Mouse (Mus musculus) urinary bladder, postnatal 36 days (tissue): ENCODE measurements around the gene Slc44a3.
A peak's percentile ranks its signal among the peaks of the same experiment; 100 is the strongest.

Experiments
- DNase-seq, 2 experiments: peaks; one replicate each; pipeline ENCODE4 v3.0.0; 2022; ENCODE audit warnings: low spot score in 2 of 2, mixed read lengths in 1 of 2

Gene Slc44a3

GRCm38 (mm10) chr3:121500734-121501133, 31.5 kb downstream of the Slc44a3 start:
- DNase-seq, result no peak

DNA sequence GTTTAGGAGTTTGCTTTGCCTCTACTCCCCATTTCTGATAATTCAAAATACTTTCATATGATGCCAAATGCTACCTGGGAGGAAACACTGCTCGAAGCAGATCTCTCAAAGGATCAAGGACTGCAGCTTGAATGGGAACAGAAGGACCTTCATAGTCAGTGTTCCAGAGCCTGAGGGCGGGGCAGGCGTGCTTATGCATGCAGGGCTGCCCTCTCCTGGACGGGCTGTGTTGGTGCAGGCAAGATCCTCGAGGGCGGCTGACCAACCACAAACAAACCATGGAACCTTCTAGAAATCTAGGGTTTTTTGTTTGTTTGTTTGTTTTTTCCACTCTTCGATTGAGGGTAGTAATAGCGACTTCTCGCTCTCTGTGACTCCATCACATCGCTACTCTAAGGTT, 32.0 kb downstream of the Slc44a3 start:
- DNase-seq, result peak; percentile 71 to 79

DNA sequence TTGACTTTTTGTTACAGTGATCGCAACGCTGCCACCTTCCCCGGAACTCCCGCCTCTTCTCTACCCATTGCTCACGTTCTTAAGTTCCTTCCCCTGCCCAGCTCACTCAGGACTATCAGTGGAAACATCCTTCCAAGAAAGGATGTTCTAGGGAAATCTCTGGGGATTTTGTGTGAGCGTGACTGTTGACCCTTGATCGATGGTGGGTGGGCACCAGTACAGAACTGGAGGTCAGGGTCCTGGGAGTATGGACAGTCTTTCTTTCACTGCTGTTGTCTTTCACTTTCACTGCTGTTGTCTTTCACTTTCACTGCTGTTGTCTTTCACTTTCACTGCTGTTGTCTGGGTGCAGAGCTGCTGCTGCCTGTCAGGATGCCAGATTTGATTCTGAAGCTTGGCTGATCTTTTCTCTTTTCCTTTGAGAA, 38.2 kb downstream of the Slc44a3 start:
- DNase-seq, result no peak

- no peak for DNase-seq
Measured at GRCm38 (mm10) chr3:121492026-121492425, 40.2 kb downstream of the Slc44a3 start.

GRCm38 (mm10) chr3:121490941-121491340, 41.3 kb downstream of the Slc44a3 start:
- no peak for DNase-seq

GRCm38 (mm10) chr3:121489462-121490118, 42.6 kb downstream of the Slc44a3 start:
- DNase-seq, result no peak

DNA sequence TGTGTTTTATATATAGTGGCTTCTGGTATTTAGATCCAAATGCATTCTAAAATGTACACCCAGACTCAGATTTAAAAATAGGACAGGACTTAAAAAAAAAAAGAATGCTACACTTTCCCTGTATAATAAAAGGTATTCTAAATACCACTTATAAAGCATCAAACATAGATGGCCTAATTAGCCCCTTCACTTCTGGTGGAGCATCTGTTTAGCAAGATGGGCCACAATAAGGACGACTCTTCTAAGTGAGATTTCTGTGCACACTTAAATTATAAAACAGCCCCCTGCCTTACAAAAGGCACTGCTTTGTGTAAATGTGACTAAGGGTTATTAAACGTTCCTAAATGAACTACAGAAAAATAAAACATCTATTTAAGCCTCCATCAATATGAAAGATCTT, 47.0 kb downstream of the Slc44a3 start:
- no peak for DNase-seq

GRCm38 (mm10) chr3:121483266-121484161, 48.7 kb downstream of the Slc44a3 start:
- DNase-seq, result no peak

GRCm38 (mm10) chr3:121481564-121481963, 50.6 kb downstream of the Slc44a3 start:
- DNase-seq, result no peak

DNA sequence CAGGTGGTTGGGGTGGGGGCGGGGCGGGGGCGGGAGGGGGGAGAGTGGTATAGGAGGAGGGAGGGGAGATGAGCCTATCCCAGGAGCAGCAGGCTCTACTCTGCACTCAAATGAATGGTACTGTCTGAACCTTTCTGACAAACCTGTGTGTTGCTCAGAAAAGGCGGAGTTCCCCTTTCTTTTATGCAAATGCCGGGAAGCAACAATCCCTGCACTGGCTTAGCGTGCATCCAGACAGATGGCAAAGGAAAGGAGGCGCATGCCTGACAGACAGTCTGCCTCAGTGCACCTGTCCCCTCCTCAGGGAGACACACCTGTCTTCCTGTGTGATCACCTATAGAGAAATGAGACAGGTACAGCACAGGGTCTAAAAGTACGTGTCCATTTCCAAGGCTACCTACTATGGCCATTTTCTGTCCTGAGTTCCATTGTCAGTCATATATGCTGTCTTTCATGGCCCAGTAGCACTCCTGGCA, 51.2 kb downstream of the Slc44a3 start:
- no peak for DNase-seq

- DNase-seq, result no peak
Measured at GRCm38 (mm10) chr3:121480030-121480960, 51.9 kb downstream of the Slc44a3 start.

GRCm38 (mm10) chr3:121474738-121475137, 57.5 kb downstream of the Slc44a3 start:
- no peak for DNase-seq

- DNase-seq, result no peak
Measured at GRCm38 (mm10) chr3:121471703-121472102, 60.5 kb downstream of the Slc44a3 start.

DNA sequence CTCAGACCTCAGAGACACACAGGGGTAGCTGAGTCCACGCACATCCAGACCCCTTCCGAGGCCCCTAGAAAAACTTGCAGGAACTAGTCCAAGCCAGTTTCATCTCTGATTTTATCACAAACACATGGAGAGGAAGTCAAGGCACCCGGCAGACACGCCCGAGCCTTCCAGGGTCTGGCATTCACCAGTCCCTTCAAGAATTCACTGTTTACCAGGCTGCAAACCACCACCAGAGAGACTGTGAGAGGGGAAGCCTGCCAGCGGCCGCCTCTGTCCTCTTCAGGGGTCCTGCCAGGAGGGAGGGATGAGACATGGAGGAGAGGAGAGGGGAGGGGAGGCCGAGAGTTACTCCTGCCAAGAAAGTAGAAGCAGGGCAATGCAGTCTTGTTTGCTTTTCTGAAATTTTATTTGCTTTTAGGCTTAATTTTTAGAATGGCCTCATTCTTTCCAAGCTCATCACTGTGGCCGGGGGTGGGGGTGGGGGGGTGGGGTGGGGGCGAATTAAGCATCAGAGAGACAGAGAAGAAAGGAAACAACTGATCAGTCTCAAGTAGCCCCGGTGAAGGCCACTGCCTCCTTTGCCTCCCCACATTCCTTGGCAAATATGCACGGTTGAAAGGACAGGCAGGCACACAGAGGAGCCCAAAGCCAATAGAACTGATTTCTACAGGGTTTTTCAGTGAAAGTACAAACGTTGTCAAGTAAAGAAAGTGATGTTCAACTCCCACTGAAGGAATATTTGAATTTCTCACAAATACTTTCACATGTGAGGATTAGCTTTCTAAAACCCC, 62.8 kb downstream of the Slc44a3 start:
- peak; percentile 16 to 23 for DNase-seq

- no peak for DNase-seq
Measured at GRCm38 (mm10) chr3:121468136-121468535, 64.1 kb downstream of the Slc44a3 start.

GRCm38 (mm10) chr3:121467094-121467552, 65.1 kb downstream of the Slc44a3 start:
- no peak for DNase-seq

- DNase-seq, result no peak
Measured at GRCm38 (mm10) chr3:121465795-121466194, 66.4 kb downstream of the Slc44a3 start.

GRCm38 (mm10) chr3:121464733-121465305, 67.4 kb downstream of the Slc44a3 start:
- DNase-seq, result no peak

- DNase-seq, result peak; percentile 35 to 39
Measured at GRCm38 (mm10) chr3:121462782-121463181, 69.4 kb downstream of the Slc44a3 start.

DNA sequence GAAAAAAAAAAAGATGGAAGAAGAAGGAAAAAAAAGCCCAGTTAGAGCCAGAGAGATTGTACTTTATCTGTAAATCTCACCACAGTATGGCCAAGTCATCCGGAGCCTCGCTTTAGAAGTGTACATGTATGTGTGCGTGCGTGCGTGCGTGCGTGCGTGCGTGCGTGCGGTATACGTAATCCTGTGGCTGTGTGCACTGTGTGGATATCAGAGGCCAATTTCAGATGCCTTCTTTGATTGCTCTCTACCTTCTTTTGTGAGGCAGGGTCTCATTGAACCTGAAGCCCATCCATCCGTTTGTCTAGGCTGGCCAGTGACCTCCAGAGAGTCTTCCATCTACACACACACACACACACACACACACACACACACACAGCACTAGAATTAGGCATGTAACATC, 70.7 kb downstream of the Slc44a3 start:
- no peak for DNase-seq
